Mouse (Mus musculus) embryo, embryonic 11.5 days (tissue): Measurements from ENCODE around the gene Bmp2.

ENCODE experiments used
- DNase-seq: peaks from one replicate; pipeline ENCODE4 v3.0.0-alpha.2; 2012; ENCODE audit warnings: low read depth, low spot score

The Bmp2 gene

GRCm38 (mm10) chr2:133565424-133565823, 13.5 kb downstream of the Bmp2 start:
- no peak for DNase-seq

GRCm38 (mm10) chr2:133565995-133566710, 14.2 kb downstream of the Bmp2 start:
- no peak for DNase-seq

GRCm38 (mm10) chr2:133591562-133592255, 39.8 kb downstream of the Bmp2 start:
- no peak for DNase-seq
